Mouse (Mus musculus) liver, postnatal 0 days (tissue): Measurements from ENCODE around the gene Aldh18a1.

ENCODE experiments used
- CTCF ChIP-seq: sonication (generic); IDR thresholded peaks from 2 replicates; pipeline ENCODE4 v1.5.1; 2016; ENCODE audit warnings: antibody characterized with exemption, low read depth
- EP300 ChIP-seq: IDR thresholded peaks from 2 replicates; pipeline ENCODE4 v1.6.1; 2016; ENCODE audit warnings: antibody characterized with exemption, low read depth, mild to moderate bottlenecking

DNA sequence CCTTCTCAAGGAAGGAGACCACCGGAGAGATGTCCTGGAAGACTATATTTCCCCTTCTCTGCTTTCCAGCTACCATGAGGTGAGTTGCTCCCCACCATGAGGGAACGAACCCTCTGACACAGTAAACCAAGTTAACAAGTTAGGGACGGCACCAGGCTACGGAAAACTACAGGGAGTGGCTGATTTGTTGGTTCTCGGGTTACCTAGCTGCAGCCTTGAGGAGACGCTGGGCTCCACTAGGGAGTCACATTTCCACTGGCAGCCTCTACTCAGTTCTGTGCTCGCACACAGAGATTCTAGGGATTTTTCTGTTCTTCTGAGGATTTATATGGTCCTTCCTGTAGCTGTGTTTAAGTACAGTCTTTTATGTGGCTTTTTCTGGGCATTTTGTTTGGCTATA, 32.2 kb downstream of the Aldh18a1 start:
- TF ChIP-seq CTCF (no peak), EP300 (no peak)
